Mouse (Mus musculus) ES-E14 (cell line): ENCODE results near the gene Antxr1. TPM values are rescaled to one million over a fixed set of nuclear protein-coding genes. Genes with fewer than 3 reads are reported as not detected.

Source experiments
- DNase-seq: peaks from one replicate; pipeline ENCODE4 v3.0.0-alpha.2; 2013; ENCODE audit warnings: low read depth, low spot score
- H3K27ac ChIP-seq: 2 replicates; pipeline ENCODE4 v1.5.1; 2012; ENCODE audit warnings: low read depth, mild to moderate bottlenecking, low read length, moderate library complexity, mixed read lengths; ENCODE audit not compliant: poor library complexity, insufficient read depth, severe bottlenecking
- H3K36me3 ChIP-seq: 2 replicates; pipeline ENCODE4 v1.6.1; 2012; ENCODE audit warnings: mild to moderate bottlenecking, low read length, moderate library complexity, mixed read lengths; ENCODE audit not compliant: control insufficient read depth, poor library complexity, insufficient read depth, severe bottlenecking
- H3K4me1 ChIP-seq, 2 experiments: fragments of 150-350 bp in 1 of 2; sonication (generic) in 1 of 2; 2 replicates each; pipeline ENCODE4 v1.6.1; 2012; ENCODE audit warnings: low read length in 2 of 2, mild to moderate bottlenecking in 1 of 2, mixed read lengths in 1 of 2; ENCODE audit not compliant: control insufficient read depth in 2 of 2, insufficient read depth in 2 of 2, poor library complexity in 1 of 2
- H3K4me3 ChIP-seq, 2 experiments: fragments of 150-350 bp in 1 of 2; sonication (generic) in 1 of 2; 2 replicates each; pipeline ENCODE4 v1.5.1; 2012; ENCODE audit warnings: low read length in 2 of 2, low read depth in 1 of 2, mild to moderate bottlenecking in 1 of 2, mixed read lengths in 1 of 2; ENCODE audit not compliant: insufficient read depth in 1 of 2, poor library complexity in 1 of 2, severe bottlenecking in 1 of 2
- H3K9ac ChIP-seq: 2 replicates; pipeline ENCODE4 v1.6.1; 2012; ENCODE audit warnings: low read depth, mild to moderate bottlenecking, low read length, mixed read lengths; ENCODE audit not compliant: poor library complexity, insufficient read depth, severe bottlenecking
- H3K9me3 ChIP-seq: fragments of 150-350 bp; sonication (generic); 2 replicates; pipeline ENCODE4 v1.6.1; 2012; ENCODE audit warnings: low read depth, mild to moderate bottlenecking, low read length; ENCODE audit not compliant: control insufficient read depth, insufficient read depth
- CHD2 ChIP-seq: IDR thresholded peaks from 2 replicates; pipeline ENCODE4 v1.6.1; 2014; ENCODE audit warnings: mild to moderate bottlenecking, low read depth, low read length, inconsistent platforms
- HCFC1 ChIP-seq: IDR thresholded peaks from 2 replicates; pipeline ENCODE4 v1.6.1; 2012; ENCODE audit warnings: low read length, inconsistent platforms, borderline replicate concordance; ENCODE audit not compliant: insufficient read depth
- MAFK ChIP-seq: IDR thresholded peaks from 2 replicates; pipeline ENCODE4 v1.6.1; 2014; ENCODE audit warnings: mild to moderate bottlenecking, low read depth, low read length, inconsistent platforms; ENCODE audit not compliant: insufficient read depth
- ZC3H11A ChIP-seq: IDR thresholded peaks from 2 replicates; pipeline ENCODE4 v1.6.1; 2012; ENCODE audit warnings: low read depth, mild to moderate bottlenecking, inconsistent platforms, low read length, borderline replicate concordance
- ZNF384 ChIP-seq: IDR thresholded peaks from 2 replicates; pipeline ENCODE4 v1.6.1; 2012; ENCODE audit warnings: low read depth, low read length, inconsistent platforms
- in situ Hi-C, 2 experiments: fragments of 600-800 bp; cut with MboI; formaldehyde crosslinking; loops; one replicate each; pipeline ENCODE4 v1.15.1; 2025; ENCODE audit warnings: low sequenced_read_pairs in 2 of 2, inconsistent platforms in 1 of 2; ENCODE audit not compliant: unreplicated experiment in 2 of 2
- total RNA-seq: library from RNA; depleted of rRNA; stranded (reverse); fragments of 300-350 nt; gene quantifications from 2 replicates; pipeline ENCODE4 v1.2.3, GENCODE M21; 2012

Gene Antxr1
- total RNA-seq, 1 experiment, result 2.5 TPM

DNA sequence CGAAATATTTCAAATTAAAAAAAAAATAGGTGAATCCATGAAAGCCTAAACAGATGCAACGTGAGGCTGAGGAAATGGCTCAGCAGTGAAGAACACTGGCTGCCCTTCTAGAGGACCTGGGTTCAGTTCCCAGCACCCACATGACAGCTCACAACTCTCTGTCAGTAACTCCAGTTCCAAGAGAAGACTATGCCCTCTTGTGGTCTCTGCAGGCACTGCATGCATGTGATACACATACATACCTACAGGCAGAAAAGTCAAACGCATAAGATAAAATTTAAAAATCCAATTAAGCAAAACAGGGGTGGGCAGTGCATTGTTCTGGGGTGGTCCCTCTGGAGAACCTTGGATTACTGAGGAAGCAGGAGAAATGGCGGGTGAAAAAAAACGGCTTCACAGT, 60.8 kb downstream of the Antxr1 start:
- 0 out of 2 replicates have a peak, but pooled peaks have one; percentile 9 for TF ChIP-seq ZNF384
- no peak for TF ChIP-seq HCFC1
- TF ChIP-seq ZC3H11A, result peak; percentile 48
- no peak for TF ChIP-seq MAFK
- TF ChIP-seq CHD2, result no peak
- Histone ChIP-seq H3K9me3 (no peaks in the 10 kb centered on the region), H3K4me1 (peaks cover 0 to 5% of the 10 kb centered on the region in 2 experiments; a peak in 1 of 4 replicates), H3K36me3 (no peaks in the 10 kb centered on the region), H3K9ac (no peak overlapping the region), H3K4me3 (no peak overlapping the region), H3K27ac (no peak overlapping the region)
- DNase-seq, result peak; percentile 26
- in situ Hi-C loops, result no loop called here

DNA sequence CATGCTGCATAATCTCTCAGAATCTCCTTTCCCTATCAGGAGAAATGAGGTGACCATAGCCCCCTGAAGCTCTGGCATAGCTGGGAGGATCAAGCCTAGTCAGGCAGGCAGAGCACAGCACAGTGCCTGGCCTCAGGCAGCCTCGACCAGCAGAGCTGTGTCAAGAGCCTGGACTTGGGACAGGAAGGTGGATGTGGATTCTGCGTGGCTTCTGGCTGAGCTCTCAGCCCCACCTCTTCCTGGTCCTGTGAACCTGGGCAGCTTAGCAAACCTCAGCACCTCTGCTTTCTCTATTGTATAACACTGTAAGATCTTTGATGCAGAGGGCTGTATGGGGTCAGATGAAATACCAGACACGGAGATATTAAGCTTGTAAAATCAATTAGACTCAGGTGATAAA, 61.8 kb downstream of the Antxr1 start:
- Histone ChIP-seq H3K4me3 (no peak overlapping the region), H3K27ac (no peak overlapping the region), H3K9ac (no peak overlapping the region), H3K36me3 (no peaks in the 10 kb centered on the region), H3K4me1 (peaks cover 0 to 5% of the 10 kb centered on the region in 2 experiments; a peak in 1 of 4 replicates), H3K9me3 (no peaks in the 10 kb centered on the region)
- TF ChIP-seq ZNF384, result no peak
- no peak for TF ChIP-seq ZC3H11A
- no peak for TF ChIP-seq MAFK
- no peak for TF ChIP-seq HCFC1
- no peak for TF ChIP-seq CHD2
- in situ Hi-C loops, result no loop called here
- no peak for DNase-seq

DNA sequence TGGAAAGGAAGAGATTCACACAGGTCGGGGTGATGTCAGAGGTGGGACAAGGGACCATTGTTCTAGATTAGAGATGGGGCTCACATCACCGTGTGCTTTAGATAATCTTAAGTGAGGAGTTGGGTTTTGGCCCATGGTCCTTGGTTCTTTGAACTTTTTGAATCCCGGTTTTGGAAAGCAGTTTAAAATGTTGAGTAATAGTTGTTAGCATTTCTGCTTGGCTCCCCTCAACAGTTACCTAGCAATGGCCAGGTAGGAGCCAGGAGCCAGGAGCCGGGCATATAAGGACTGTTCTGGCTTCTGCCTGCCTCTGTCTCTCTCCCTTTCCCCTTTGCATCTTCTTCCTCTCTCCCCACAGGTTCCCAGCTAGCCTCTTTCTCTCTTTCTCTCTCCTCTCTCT, 62.5 kb downstream of the Antxr1 start:
- no peaks in the 10 kb centered on the region for H3K9me3 ChIP-seq
- no peak overlapping the region for H3K27ac ChIP-seq
- no peak for DNase-seq
- H3K36me3 ChIP-seq, result no peaks in the 10 kb centered on the region
- H3K4me3 ChIP-seq, result no peak overlapping the region
- no peak for TF ChIP-seq ZC3H11A
- no peak overlapping the region for H3K9ac ChIP-seq
- H3K4me1 ChIP-seq, result peaks cover 0 to 5% of the 10 kb centered on the region in 2 experiments; a peak in 1 of 4 replicates
- in situ Hi-C loops, result no loop called here

DNA sequence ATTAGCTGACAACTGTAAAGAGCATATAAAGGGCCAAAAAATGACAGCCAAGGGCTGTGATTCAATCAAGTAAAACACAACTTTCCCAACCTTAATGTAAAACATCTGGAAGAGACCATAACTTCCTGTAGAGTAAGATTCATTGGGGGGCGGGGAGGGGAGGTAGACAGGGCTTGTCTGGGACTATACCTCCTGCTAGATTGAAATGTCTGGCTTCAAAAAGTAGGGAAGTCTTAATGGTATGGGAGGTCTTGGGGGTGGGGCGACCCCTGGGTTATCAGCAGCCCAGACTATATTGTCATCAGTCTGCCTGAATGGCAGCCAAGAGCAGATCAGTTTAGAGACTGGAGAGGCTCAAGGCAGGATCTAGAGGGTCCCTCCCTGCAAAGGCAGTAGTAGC, 63.4 kb downstream of the Antxr1 start:
- H3K36me3 ChIP-seq, result no peaks in the 10 kb centered on the region
- DNase-seq, result no peak
- H3K4me1 ChIP-seq, result peaks cover 0 to 3% of the 10 kb centered on the region in 2 experiments; a peak in 1 of 4 replicates

DNA sequence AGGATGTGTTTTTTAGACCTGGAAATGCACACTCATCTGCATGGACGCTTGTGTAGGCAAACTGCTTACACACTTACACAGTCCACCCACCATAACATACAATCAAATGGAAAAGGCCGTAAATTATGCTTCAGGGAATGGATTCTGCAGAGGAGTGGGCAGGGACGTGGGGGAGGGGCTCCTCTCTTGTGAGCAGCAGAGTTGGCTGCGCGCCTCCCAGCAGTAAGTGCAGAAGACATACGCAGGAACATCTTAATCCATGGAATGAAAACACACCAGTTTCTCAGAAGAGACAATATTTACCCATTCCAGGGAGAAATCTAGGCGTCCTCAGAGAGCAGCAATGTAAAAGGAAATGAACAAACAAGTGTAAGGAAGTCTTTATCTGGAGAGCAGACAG, 65.2 kb downstream of the Antxr1 start:
- no peak for TF ChIP-seq CHD2
- no peak for TF ChIP-seq ZC3H11A
- TF ChIP-seq ZNF384, result no peak
- TF ChIP-seq HCFC1, result no peak
- no peaks in the 10 kb centered on the region for H3K9me3 ChIP-seq
- H3K36me3 ChIP-seq, result no peaks in the 10 kb centered on the region
- in situ Hi-C loops, result no loop called here
- H3K27ac ChIP-seq, result no peak overlapping the region
- H3K4me1 ChIP-seq, result no peaks in the 10 kb centered on the region
- no peak overlapping the region for H3K9ac ChIP-seq
- H3K4me3 ChIP-seq, result no peak overlapping the region
- DNase-seq, result no peak

More for the DNA sequence above, 63.4 kb downstream of the Antxr1 start:
- in situ Hi-C loops, result no loop called here
- TF ChIP-seq HCFC1, result no peak
- H3K9me3 ChIP-seq, result no peaks in the 10 kb centered on the region
- no peak overlapping the region for H3K27ac ChIP-seq
- no peak overlapping the region for H3K9ac ChIP-seq
- H3K4me3 ChIP-seq, result no peak overlapping the region
